Mouse (Mus musculus): ENCODE measurements around the gene Hspe1.
A peak's percentile ranks its signal among the peaks of the same experiment; 100 is the strongest.
"Not testable (repeated sequence)": the region's sequence is repeated elsewhere in the genome, so short reads cannot be mapped to it uniquely, and the experiment has no call there.

Gene Hspe1

GRCm38 (mm10) chr1:55085781-55086366 lies 2.1 kb upstream of the Hspe1 start:
- no peak for DNase-seq

GRCm38 (mm10) chr1:55086868-55087400 lies 998 bp upstream of the Hspe1 start:
- no peak for DNase-seq

GRCm38 (mm10) chr1:55087401-55087904 lies 479 bp upstream of the Hspe1 start:
- no peak for DNase-seq

- no peak for DNase-seq
Measured at GRCm38 (mm10) chr1:55088611-55089497, 922 bp downstream of the Hspe1 start.

- no peak for DNase-seq
Measured at GRCm38 (mm10) chr1:55089498-55090064, 1.6 kb downstream of the Hspe1 start.

- no peak for DNase-seq
Measured at GRCm38 (mm10) chr1:55092056-55092455, 4.1 kb downstream of the Hspe1 start.

- no peak for DNase-seq
Measured at GRCm38 (mm10) chr1:55092469-55092868, 4.5 kb downstream of the Hspe1 start.

GRCm38 (mm10) chr1:55106919-55107585 lies 19.1 kb downstream of the Hspe1 start:
- DNase-seq = no peak

- no peak for DNase-seq
Measured at GRCm38 (mm10) chr1:55107644-55108043, 19.7 kb downstream of the Hspe1 start.

- no peak for DNase-seq
Measured at GRCm38 (mm10) chr1:55108473-55108872, 20.5 kb downstream of the Hspe1 start.

GRCm38 (mm10) chr1:55109066-55109766 lies 21.3 kb downstream of the Hspe1 start:
- DNase-seq = no peak

GRCm38 (mm10) chr1:55123046-55123445 lies 35.1 kb downstream of the Hspe1 start:
- no peak for DNase-seq

GRCm38 (mm10) chr1:55123561-55123960 lies 35.6 kb downstream of the Hspe1 start:
- no peak for DNase-seq

- DNase-seq = not testable (repeated sequence)
Measured at GRCm38 (mm10) chr1:55124136-55124535, 36.2 kb downstream of the Hspe1 start.

GRCm38 (mm10) chr1:55129716-55130115 lies 41.8 kb downstream of the Hspe1 start:
- DNase-seq = no peak

GRCm38 (mm10) chr1:55130190-55130916 lies 42.4 kb downstream of the Hspe1 start:
- DNase-seq = no peak

GRCm38 (mm10) chr1:55130943-55131401 lies 43.0 kb downstream of the Hspe1 start, which contains the start of gene Mob4:
Mob4 (plus strand) TSS chr1:55131231.
- peak; percentile 95 for DNase-seq

GRCm38 (mm10) chr1:55131424-55132014 lies 43.6 kb downstream of the Hspe1 start:
- DNase-seq = peak; percentile 72

- DNase-seq = no peak
Measured at GRCm38 (mm10) chr1:55132308-55132707, 44.4 kb downstream of the Hspe1 start.

GRCm38 (mm10) chr1:55133173-55133572 lies 45.2 kb downstream of the Hspe1 start:
- no peak for DNase-seq

- no peak for DNase-seq
Measured at GRCm38 (mm10) chr1:55134301-55134700, 46.4 kb downstream of the Hspe1 start.
